Mouse (Mus musculus) forebrain, postnatal 0 days (tissue): ENCODE data around the gene H60c. TPM values are rescaled to one million over a fixed set of nuclear protein-coding genes. Genes with fewer than 3 reads are reported as not detected.

Experiments used
- ATAC-seq: fragments of 200-750 bp; cut with Nextera tagmentation; 2 replicates; pipeline ENCODE4 v1.8.0; 2017; ENCODE audit warnings: mild to moderate bottlenecking, moderate library complexity
- DNase-seq: peaks from one replicate; pipeline ENCODE4 v3.0.0-alpha.2; 2015
- H3K27ac ChIP-seq: fragments of 300-500 bp; sonication (generic); 2 replicates; pipeline ENCODE4 v1.5.1; 2014; ENCODE audit warnings: low read depth, mild to moderate bottlenecking, antibody characterized with exemption, low read length, moderate library complexity, mixed read lengths
- H3K27me3 ChIP-seq: fragments of 300-500 bp; sonication (generic); 2 replicates; pipeline ENCODE4 v1.6.1; 2014; ENCODE audit warnings: mild to moderate bottlenecking, low read length, mixed read lengths; ENCODE audit not compliant: insufficient read depth
- H3K36me3 ChIP-seq: fragments of 300-500 bp; sonication (generic); 2 replicates; pipeline ENCODE4 v1.6.1; 2014; ENCODE audit warnings: mild to moderate bottlenecking, moderate library complexity; ENCODE audit not compliant: insufficient read depth
- H3K4me1 ChIP-seq: fragments of 300-500 bp; sonication (generic); 2 replicates; pipeline ENCODE4 v1.6.1; 2014; ENCODE audit warnings: antibody characterized with exemption; ENCODE audit not compliant: insufficient read depth
- H3K4me2 ChIP-seq: fragments of 300-500 bp; sonication (generic); 2 replicates; pipeline ENCODE4 v1.6.1; 2014; ENCODE audit warnings: low read depth, mild to moderate bottlenecking, moderate library complexity
- H3K4me3 ChIP-seq: fragments of 300-500 bp; sonication (generic); 2 replicates; pipeline ENCODE4 v1.5.1; 2014; ENCODE audit warnings: low read depth, low read length, mixed read lengths
- H3K9ac ChIP-seq: fragments of 300-500 bp; sonication (generic); 2 replicates; pipeline ENCODE4 v1.6.1; 2014; ENCODE audit warnings: mild to moderate bottlenecking
- H3K9me3 ChIP-seq: fragments of 300-500 bp; sonication (generic); 2 replicates; pipeline ENCODE4 v1.6.1; 2016; ENCODE audit warnings: low read length
- CTCF ChIP-seq: sonication (generic); IDR thresholded peaks from 2 replicates; pipeline ENCODE4 v1.5.1; 2016; ENCODE audit warnings: antibody characterized with exemption, control low read depth, low read depth
- WGBS: fragments of 180-500 bp; shearing (Covaris S2); extraction: QIAGEN DNeasy Blood & Tissue Kit; methylation state at CpG from one replicate; pipeline ENCODE4 v1.1.7; 2014; 5-methylcytosine and 5-hydroxymethylcytosine counted together
- polyA plus RNA-seq: library from polyadenylated mRNA; unstranded; fragments of >200 nt; fragmentation: Nextera tagmentation; extraction: Ambion mirVana; gene quantifications from 2 replicates; pipeline ENCODE4 v1.2.1, GENCODE M21; 2015
- total RNA-seq: library from RNA; depleted of rRNA; stranded (reverse); fragments of >200 nt; gene quantifications from 2 replicates; pipeline ENCODE4 v1.2.3, GENCODE M21; 2014; rRNA removed

The H60c gene
- total RNA-seq (not detected in 2 replicates), polyA plus RNA-seq (not detected in 2 replicates)

GRCm38 (mm10) chr10:3267671-3268070, at the start of gene H60c:
Gene H60c (minus strand): TSS chr10:3267771.
- no peaks in the 10 kb centered on the region for H3K36me3 ChIP-seq
- WGBS, result 81% methylated on average over 8 of the region's 8 CpGs
- H3K4me3 ChIP-seq, result no peak within 1 kb of the TSS
- no peak within 1 kb of the TSS for H3K27ac ChIP-seq
- H3K4me2 ChIP-seq, result no peak within 1 kb of the TSS
- no peaks in the 10 kb centered on the region for H3K9me3 ChIP-seq
- no peak for TF ChIP-seq CTCF
- DNase-seq, result no peak
- no peak within 1 kb of the TSS for H3K9ac ChIP-seq
- H3K4me1 ChIP-seq, result no peaks in the 10 kb centered on the region
- H3K27me3 ChIP-seq, result no peaks in the 10 kb centered on the region
- ATAC-seq, result no peak

DNA sequence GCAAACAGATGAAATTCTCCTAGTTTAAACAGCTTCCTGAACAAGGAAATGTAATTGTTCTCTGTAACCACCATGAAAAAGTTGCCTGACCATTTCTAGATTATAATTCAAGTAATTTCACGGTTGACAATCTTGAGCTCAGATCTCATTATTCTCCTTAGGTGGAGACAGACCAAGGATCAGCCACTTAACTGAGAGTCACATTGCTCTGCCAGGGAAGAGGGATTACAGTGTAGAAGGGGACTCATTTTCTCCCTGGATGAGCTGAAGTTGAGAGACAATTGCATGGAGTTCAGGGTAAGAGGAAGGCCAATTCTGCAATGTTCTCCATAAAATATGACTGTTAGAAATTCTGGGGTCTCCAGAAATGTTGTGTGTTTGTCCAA, 41.2 kb upstream of the H60c start:
- Histone ChIP-seq H3K27me3 (no peaks in the 10 kb centered on the region), H3K4me3 (no peak overlapping the region), H3K4me2 (no peak overlapping the region), H3K27ac (no peak overlapping the region), H3K36me3 (no peaks in the 10 kb centered on the region), H3K9ac (no peak overlapping the region), H3K4me1 (no peaks in the 10 kb centered on the region), H3K9me3 (no peaks in the 10 kb centered on the region)
- TF ChIP-seq CTCF, result no peak
- no peak for DNase-seq
- 86% methylated on average over 1 of the region's 1 CpGs for WGBS
- no peak for ATAC-seq

DNA sequence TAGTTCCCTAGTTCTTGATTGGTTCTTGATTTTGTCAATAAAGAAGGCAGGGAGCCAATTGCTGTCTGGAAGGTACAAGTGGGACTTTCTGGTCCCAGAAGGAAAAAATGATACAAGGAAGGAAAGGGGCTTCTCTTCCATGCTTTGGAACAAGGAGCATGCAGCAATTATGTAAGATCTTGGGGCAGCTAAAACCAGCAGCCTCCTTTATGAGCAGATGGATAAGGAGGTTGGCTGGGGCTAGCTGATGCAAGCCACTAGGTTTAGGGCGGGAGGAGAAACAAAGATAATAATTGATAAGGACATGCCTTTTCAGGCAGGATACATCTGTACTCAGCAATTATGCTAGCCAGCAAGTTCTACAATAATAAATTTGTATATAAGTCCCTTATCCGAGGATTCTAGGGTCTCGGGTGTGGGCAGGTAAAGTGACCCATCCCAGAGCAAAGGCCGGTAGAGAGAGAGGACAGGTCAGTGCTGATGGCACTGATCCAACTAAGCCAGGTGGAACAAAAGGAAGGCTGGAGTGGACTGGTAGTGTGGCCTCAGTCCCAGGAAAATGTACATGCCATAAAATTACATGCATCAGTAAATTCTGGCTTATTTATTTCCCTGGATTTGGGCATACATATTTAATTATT, 40.7 kb upstream of the H60c start:
- Histone ChIP-seq H3K27ac (no peak overlapping the region), H3K9me3 (no peaks in the 10 kb centered on the region), H3K4me3 (no peak overlapping the region), H3K4me1 (no peaks in the 10 kb centered on the region), H3K4me2 (no peak overlapping the region), H3K36me3 (no peaks in the 10 kb centered on the region), H3K9ac (no peak overlapping the region), H3K27me3 (no peaks in the 10 kb centered on the region)
- TF ChIP-seq CTCF, result no peak
- DNase-seq (no peak), ATAC-seq (peak; percentile 12; the same call in 1 of the 2 replicates)
- WGBS, result 82% methylated on average over 4 of the region's 4 CpGs

DNA sequence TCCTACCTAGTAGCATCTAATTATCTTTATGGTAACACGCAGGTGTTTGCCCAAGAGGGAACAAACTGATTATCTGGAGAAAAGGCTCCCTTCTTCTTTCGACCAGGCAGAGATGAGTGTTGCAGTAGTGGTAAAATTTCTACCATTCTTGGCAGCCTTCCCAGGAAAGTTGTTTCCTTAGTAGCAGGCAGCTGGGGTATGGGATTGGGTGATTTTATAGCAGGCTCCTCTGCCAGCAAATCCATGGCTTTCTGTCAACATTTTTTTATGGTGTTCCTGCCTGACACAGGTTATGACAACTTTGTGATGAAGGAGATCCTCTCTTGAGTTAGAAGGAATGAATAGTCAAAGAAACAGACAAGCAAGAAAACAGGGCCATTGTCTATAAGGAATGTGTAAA, 40.2 kb upstream of the H60c start:
- 48% methylated on average over 2 of the region's 2 CpGs for WGBS
- ATAC-seq, result peak; percentile 90

GRCm38 (mm10) chr10:3293969-3294368, 26.4 kb upstream of the H60c start:
- ATAC-seq (peak; percentile 92), DNase-seq (peak; percentile 10)
- no peak overlapping the region for H3K9ac ChIP-seq
- H3K9me3 ChIP-seq, result no peaks in the 10 kb centered on the region
- H3K4me2 ChIP-seq, result no peak overlapping the region
- WGBS, result 41% methylated on average over 2 of the region's 2 CpGs
- H3K36me3 ChIP-seq, result no peaks in the 10 kb centered on the region
- H3K27ac ChIP-seq, result no peak overlapping the region
- H3K27me3 ChIP-seq, result no peaks in the 10 kb centered on the region
- TF ChIP-seq CTCF, result no peak
- no peaks in the 10 kb centered on the region for H3K4me1 ChIP-seq
- H3K4me3 ChIP-seq, result no peak overlapping the region

More for the DNA sequence above, 40.2 kb upstream of the H60c start:
- no peak overlapping the region for H3K4me2 ChIP-seq
- no peaks in the 10 kb centered on the region for H3K36me3 ChIP-seq
- DNase-seq, result peak; percentile 74
- H3K27me3 ChIP-seq, result no peaks in the 10 kb centered on the region
- no peak overlapping the region for H3K27ac ChIP-seq
- H3K4me3 ChIP-seq, result no peak overlapping the region
- no peaks in the 10 kb centered on the region for H3K4me1 ChIP-seq
- H3K9ac ChIP-seq, result no peak overlapping the region
- no peaks in the 10 kb centered on the region for H3K9me3 ChIP-seq
- no peak for TF ChIP-seq CTCF

DNA sequence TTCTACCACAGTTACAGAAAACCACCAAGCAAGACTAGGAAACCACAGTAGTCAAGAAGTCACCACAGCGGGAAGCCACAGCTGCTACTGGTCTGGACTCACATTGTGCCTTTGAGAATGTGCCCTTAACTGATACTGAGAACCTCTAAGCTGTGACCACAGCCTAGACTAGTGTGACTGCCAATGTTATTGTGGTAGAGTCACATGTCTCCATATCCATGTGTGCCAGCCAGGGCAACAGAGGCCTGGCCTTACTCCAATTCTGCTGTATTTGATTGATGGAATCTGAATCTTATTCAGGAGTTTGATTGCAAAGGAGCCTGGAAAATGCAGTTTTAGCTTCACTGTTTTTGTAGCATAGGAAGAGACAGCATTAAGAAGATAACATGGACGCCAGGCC, 13.5 kb upstream of the H60c start:
- WGBS, result 90% methylated on average over 2 of the region's 2 CpGs
- H3K27ac ChIP-seq, result no peak overlapping the region

GRCm38 (mm10) chr10:3274065-3274464, 6.5 kb upstream of the H60c start:
- DNase-seq, result no peak
- ATAC-seq, result no peak
- no peak for TF ChIP-seq CTCF
- 78% methylated on average over 3 of the region's 3 CpGs for WGBS
- Histone ChIP-seq H3K4me2 (no peak overlapping the region), H3K36me3 (no peaks in the 10 kb centered on the region), H3K9ac (no peak overlapping the region), H3K4me1 (no peaks in the 10 kb centered on the region), H3K27ac (no peak overlapping the region), H3K27me3 (no peaks in the 10 kb centered on the region), H3K9me3 (no peaks in the 10 kb centered on the region), H3K4me3 (no peak overlapping the region)

More for the DNA sequence above, 13.5 kb upstream of the H60c start:
- no peak for TF ChIP-seq CTCF
- ATAC-seq (no peak), DNase-seq (no peak)
- H3K27me3 ChIP-seq, result no peaks in the 10 kb centered on the region
- no peak overlapping the region for H3K4me2 ChIP-seq
- no peaks in the 10 kb centered on the region for H3K4me1 ChIP-seq
- no peaks in the 10 kb centered on the region for H3K9me3 ChIP-seq
- no peak overlapping the region for H3K4me3 ChIP-seq
- H3K36me3 ChIP-seq, result no peaks in the 10 kb centered on the region
- no peak overlapping the region for H3K9ac ChIP-seq
